Mouse (Mus musculus) adrenal gland, postnatal 4 days (tissue): ENCODE data around the gene Shisa2. TPM values are rescaled to one million over a fixed set of nuclear protein-coding genes. Genes with fewer than 3 reads are reported as not detected.

Experiments
- total RNA-seq, 2 experiments: library from RNA; stranded (reverse); gene quantifications; 2 replicates each; pipeline ENCODE4 v1.2.3; 2021

Shisa2 gene
- total RNA-seq, 2 experiments from 2014 or later: 5.5 to 8.2 TPM

Other genes with a start within 250 kb of the Shisa2 start
- gene Phf11c, start 229.9 kb upstream of the Shisa2 start, total RNA-seq: 1 to 10 TPM; 1.0 to 1.1 TPM
- 1 to 10 TPM; 8.8 to 8.9 TPM for gene Setdb2, start 184.4 kb upstream of the Shisa2 start, total RNA-seq
- 10 to 100 TPM; 28.1 to 28.8 TPM for gene Cab39l, start 184.3 kb upstream of the Shisa2 start, total RNA-seq
- 10 to 100 TPM; 63.7 to 64.2 TPM for gene Cdadc1, start 27.3 kb upstream of the Shisa2 start, total RNA-seq